Mouse (Mus musculus): ENCODE results near the gene Hhipl1. TPM values are rescaled to one million over a fixed set of nuclear protein-coding genes. Genes with fewer than 3 reads are reported as not detected.

Hhipl1 gene
- polyA plus RNA-seq, 1 experiment from 2014 or later: 0.88 TPM

DNA sequence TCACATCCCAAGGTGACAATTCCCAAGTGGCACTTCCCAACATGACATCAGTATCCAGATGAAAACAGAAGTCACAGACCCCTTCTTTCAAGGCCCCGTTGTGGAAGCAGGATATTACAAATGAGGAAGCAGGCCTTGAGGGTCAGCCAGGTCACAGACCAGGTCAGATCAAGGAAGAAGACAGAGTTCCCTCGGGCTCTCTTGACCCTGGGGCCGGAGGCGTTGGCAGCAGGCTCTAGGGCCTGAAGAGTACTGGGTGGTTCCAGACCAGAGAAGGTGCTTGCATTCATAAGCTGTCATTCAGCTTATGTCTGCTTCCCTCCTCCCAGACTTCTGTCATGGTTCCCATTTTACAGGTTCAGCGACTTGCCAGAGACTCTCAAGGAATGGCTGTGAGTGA is 36.4 kb upstream of the Hhipl1 start:
- Histone ChIP-seq H3K27me3 (ENCODE audit: control insufficient read depth, insufficient read depth, low read depth, low read length) (peaks cover 2% of the 10 kb centered on the region; the same call in 1 of the 2 replicates), H3K9ac (ENCODE audit: low read length) (no peak overlapping the region), H3K9me3 (ENCODE audit: control insufficient read depth, low read length) (no peaks in the 10 kb centered on the region), H3K4me3 (ENCODE audit: low read length) (no peak overlapping the region), H3K27ac (ENCODE audit: low read length) (no peak overlapping the region), H3K4me1 (replicated peaks; ENCODE audit: control insufficient read depth, insufficient read depth, low read length) (peaks cover 50% of the 10 kb centered on the region), H3K4me2 (ENCODE audit: low read depth, low read length) (no peak overlapping the region), H3K36me3 (ENCODE audit: control insufficient read depth, insufficient read depth, low read length) (no peaks in the 10 kb centered on the region)
- ATAC-seq (ENCODE audit: low read depth): no peak
- WGBS: 56% methylated on average over 5 of the region's 5 CpGs

DNA sequence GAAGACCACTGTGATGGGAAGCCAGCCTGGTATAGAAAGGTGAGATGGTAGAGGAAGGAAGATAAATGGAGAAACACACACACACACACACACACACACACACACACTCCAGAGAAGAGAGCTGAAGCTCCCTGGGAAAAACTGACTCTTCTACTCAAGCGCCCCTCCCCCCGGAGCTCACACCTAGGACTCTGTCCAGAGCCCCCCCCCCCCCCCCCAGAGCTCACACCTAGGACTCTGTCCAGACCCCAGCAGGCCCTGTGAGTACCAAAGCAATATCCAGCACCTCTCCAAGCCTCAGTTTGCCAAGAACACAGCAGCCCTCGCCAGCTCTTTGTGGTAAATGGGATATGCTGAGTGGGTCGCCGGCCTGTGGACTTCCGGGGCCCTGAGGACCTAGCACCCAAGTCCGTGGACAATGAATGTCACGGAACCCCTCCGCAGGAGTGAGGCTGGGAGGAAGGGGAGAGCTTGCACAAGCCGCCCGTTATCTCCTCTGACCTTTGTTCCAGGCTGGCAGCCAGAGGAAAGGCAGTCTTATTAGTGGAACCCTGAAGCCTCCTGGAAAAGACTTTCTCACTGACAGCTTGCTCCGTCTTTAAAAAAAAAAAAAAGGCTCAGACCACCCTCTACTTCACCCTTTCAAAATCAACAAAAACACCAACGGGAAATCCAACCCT is 35.7 kb upstream of the Hhipl1 start:
- no peak overlapping the region for H3K27ac ChIP-seq (ENCODE audit: low read length)
- ATAC-seq (ENCODE audit: low read depth): no peak
- H3K27me3 ChIP-seq (ENCODE audit: control insufficient read depth, insufficient read depth, low read depth, low read length): peaks cover 2% of the 10 kb centered on the region; the same call in 1 of the 2 replicates
- no peak overlapping the region for H3K9ac ChIP-seq (ENCODE audit: low read length)
- H3K4me2 ChIP-seq (ENCODE audit: low read depth, low read length): no peak overlapping the region
- H3K4me3 ChIP-seq (ENCODE audit: low read length): no peak overlapping the region
- no peaks in the 10 kb centered on the region for H3K9me3 ChIP-seq (ENCODE audit: control insufficient read depth, low read length)
- H3K36me3 ChIP-seq (ENCODE audit: control insufficient read depth, insufficient read depth, low read length): no peaks in the 10 kb centered on the region
- 47% methylated on average over 13 of the region's 13 CpGs for whole genome bisulfite sequencing
- peaks cover 47% of the 10 kb centered on the region for H3K4me1 ChIP-seq (replicated peaks; ENCODE audit: control insufficient read depth, insufficient read depth, low read length)

DNA sequence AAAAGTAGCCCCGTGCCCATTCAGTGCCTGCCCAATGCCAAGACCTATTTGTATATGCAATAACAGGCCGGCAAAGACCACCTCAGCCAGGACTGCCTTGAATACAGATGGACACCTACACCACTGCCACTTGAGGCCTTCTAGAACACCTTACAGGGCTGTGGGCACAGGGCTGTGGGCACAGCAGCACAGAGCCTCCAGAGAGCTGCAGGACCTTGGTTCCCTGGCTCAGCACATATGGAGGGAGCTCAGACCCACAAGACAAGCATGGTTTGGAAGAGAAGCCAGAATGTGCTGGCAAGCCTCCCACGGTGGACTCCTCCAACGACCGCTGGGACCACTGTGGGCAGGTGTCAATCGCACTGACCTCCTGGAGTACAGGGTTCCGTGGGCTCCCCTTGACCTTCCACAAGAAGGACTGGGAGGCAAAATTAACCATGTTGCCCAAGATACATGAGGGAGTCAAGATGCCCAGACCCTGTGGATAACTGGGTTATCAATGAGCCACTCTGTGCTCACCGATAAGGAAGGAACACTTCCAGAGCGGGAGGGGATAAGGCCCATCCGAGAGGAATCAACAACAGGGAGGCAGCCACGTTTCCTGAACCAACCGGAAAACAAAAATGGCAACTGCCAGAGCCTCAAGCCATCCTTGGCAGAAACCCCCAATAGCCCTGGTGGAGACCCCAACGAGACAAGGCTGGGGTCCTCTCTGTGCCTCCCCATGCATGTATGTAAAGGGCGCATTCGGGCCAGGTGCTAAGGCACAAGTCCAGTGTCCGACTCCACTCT is 34.5 kb upstream of the Hhipl1 start:
- no peaks in the 10 kb centered on the region for H3K9me3 ChIP-seq (ENCODE audit: control insufficient read depth, low read length)
- H3K27me3 ChIP-seq (ENCODE audit: control insufficient read depth, insufficient read depth, low read depth, low read length): peaks cover 2% of the 10 kb centered on the region; the same call in 1 of the 2 replicates
- peak overlapping the region; percentile 26 for H3K4me2 ChIP-seq (ENCODE audit: low read depth, low read length)
- no peaks in the 10 kb centered on the region for H3K36me3 ChIP-seq (ENCODE audit: control insufficient read depth, insufficient read depth, low read length)
- no peak overlapping the region for H3K9ac ChIP-seq (ENCODE audit: low read length)
- no peak overlapping the region for H3K27ac ChIP-seq (ENCODE audit: low read length)
- H3K4me1 ChIP-seq (replicated peaks; ENCODE audit: control insufficient read depth, insufficient read depth, low read length): peaks cover 35% of the 10 kb centered on the region
- WGBS: 74% methylated on average over 16 of the region's 16 CpGs
- no peak for ATAC-seq (ENCODE audit: low read depth)
- no peak overlapping the region for H3K4me3 ChIP-seq (ENCODE audit: low read length)

DNA sequence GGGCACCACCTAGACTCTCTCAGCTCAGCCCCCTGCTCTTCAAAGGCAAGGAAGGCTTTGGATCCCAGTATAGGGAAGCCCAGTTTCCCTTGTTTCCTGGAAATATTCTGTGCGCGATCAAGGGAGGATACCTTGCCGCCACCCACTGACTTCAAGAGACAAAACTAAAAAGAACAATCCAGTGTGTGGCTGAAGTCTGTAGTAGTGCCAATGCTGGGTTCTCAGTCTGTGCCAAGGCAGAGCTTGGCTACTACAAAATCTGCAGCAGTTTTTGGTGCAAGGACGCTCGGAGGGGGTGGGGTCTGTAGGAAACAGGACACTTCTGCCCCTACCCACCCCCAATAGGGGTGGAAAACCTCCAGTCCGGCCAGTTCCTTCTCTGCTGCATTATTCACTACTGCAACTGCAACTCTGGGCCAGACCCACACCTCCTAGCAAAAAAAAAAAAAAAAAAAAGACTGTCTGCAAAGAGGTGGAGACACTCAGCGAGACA is 33.9 kb upstream of the Hhipl1 start:
- 54% methylated on average over 7 of the region's 7 CpGs for WGBS
- Histone ChIP-seq H3K4me2 (ENCODE audit: low read depth, low read length) (peak overlapping the region; percentile 26), H3K9ac (ENCODE audit: low read length) (no peak overlapping the region), H3K36me3 (ENCODE audit: control insufficient read depth, insufficient read depth, low read length) (no peaks in the 10 kb centered on the region), H3K27ac (ENCODE audit: low read length) (no peak overlapping the region), H3K27me3 (ENCODE audit: control insufficient read depth, insufficient read depth, low read depth, low read length) (peaks cover 2% of the 10 kb centered on the region; the same call in 1 of the 2 replicates), H3K9me3 (ENCODE audit: control insufficient read depth, low read length) (no peaks in the 10 kb centered on the region), H3K4me3 (ENCODE audit: low read length) (no peak overlapping the region), H3K4me1 (replicated peaks; ENCODE audit: control insufficient read depth, insufficient read depth, low read length) (peaks cover 40% of the 10 kb centered on the region)
- ATAC-seq (ENCODE audit: low read depth): no peak

DNA sequence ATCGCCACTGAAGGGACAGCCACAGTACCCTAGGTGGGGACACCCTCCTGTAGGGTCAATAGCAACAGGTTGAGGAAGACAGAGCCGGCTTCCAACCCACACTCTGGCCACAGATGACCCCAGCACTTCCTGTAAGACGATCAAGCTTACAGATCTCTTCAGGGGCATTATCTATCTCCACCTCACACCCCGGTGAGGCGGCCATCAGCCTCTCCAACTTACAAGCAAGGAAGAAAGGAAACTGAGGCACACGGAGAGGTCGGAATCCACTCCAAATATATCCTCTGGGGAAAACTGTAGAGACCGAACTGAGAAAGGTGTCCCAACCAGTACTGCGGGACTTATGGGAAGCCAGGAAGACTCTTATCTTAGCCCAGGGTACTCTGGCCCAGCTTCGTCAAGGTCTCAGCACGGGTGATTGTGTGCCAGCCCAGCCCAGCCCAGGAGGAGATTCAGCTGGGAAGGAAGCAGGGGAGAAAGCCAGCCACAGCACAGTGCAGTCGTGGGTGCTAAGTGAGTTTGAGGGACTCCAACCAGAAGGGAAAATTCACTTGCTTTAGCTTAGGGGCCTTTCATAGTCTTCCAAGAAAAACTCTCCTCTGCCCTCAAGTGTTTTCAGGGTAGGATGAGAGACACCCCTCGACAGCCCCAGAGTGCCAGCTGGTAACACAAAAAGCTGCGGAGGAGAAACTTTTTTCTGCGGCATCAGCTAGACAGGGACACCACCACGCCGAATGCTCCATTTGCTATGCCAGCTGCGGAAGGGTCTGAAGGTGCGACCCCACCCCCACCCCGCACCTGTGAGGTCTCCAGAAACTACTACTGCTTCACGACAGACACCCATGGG is 32.4 kb upstream of the Hhipl1 start:
- Histone ChIP-seq H3K27me3 (ENCODE audit: control insufficient read depth, insufficient read depth, low read depth, low read length) (peaks cover 2% of the 10 kb centered on the region; the same call in 1 of the 2 replicates), H3K36me3 (ENCODE audit: control insufficient read depth, insufficient read depth, low read length) (no peaks in the 10 kb centered on the region), H3K27ac (ENCODE audit: low read length) (no peak overlapping the region), H3K4me1 (replicated peaks; ENCODE audit: control insufficient read depth, insufficient read depth, low read length) (peaks cover 52% of the 10 kb centered on the region), H3K9ac (ENCODE audit: low read length) (peak overlapping the region; percentile 81), H3K4me3 (ENCODE audit: low read length) (peak overlapping the region; percentile 68), H3K4me2 (ENCODE audit: low read depth, low read length) (peak overlapping the region; percentile 93), H3K9me3 (ENCODE audit: control insufficient read depth, low read length) (no peaks in the 10 kb centered on the region)
- WGBS: 6% methylated on average over 21 of the region's 21 CpGs
- ATAC-seq (ENCODE audit: low read depth): no peak

DNA sequence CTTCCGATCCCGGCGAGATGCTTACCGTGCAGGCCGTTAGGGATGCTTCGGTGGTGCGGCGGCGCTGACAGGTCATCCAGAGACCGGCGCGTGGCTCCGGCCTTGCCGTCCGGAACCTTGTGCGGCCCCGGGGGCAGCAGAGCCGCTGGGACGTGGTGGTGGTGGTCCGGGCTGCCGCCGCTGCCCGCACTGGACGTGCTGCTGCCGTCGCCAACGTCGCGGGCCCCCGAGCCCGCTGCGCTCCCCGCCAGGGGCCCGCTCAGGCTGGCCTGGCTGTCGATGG is 31.8 kb upstream of the Hhipl1 start:
- Histone ChIP-seq H3K27ac (ENCODE audit: low read length) (no peak overlapping the region), H3K9ac (ENCODE audit: low read length) (peak overlapping the region; percentile 81)

DNA sequence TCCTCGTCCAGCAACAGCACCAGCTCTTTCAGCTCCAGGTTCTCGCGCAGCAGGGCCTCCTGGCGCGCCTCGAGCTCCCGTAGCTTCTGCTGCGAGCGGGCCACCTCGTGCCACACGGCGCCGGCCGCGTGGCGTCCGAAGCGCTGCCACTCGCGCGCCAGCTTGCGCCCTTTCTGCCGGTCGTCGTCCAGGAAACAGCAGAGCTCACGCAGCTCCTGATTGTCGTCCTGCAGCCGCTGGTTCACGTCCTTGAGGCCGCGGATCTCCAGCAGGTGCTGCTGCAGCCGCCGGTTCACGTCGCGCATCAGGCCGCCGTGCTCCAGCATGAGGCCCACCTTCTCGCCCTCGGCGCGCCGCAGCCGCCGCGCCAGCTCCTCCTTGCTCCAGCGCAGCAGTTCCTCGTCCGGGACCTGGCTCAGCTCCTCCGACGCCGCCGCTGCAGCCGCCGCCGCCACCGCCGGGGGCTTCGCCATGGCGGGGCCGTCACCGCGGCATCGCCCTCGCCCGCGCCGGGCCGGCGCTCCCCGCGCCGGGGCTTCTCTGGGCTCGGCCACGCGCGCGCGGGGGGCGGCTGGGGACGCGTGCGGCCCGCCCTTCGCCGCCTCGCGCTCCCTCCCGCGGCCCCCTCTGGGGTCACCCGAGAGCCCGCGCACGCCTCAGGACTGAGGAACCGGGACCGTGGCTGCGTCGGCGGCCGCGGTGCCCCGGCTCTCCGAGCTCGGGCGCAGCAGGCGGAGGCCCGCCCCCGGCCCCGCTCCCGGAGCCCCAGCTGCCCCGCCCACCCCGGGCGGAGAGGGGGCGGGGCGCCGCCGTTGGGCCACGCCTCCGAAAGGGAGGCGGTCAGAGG is 31.2 kb upstream of the Hhipl1 start, which contains the start of gene Ccdc85c:
Gene Ccdc85c (minus strand): TSS at position 765 of the 847 bp plus-strand sequence.
- Histone ChIP-seq H3K4me3 (ENCODE audit: low read length) (peak within 1 kb of the TSS; percentile 68), H3K36me3 (ENCODE audit: control insufficient read depth, insufficient read depth, low read length) (no peaks in the 10 kb centered on the region), H3K27me3 (ENCODE audit: control insufficient read depth, insufficient read depth, low read depth, low read length) (peaks cover 2% of the 10 kb centered on the region; the same call in 1 of the 2 replicates), H3K27ac (ENCODE audit: low read length) (peak within 1 kb of the TSS; percentile 77), H3K4me2 (ENCODE audit: low read depth, low read length) (peak within 1 kb of the TSS; percentile 93), H3K4me1 (replicated peaks; ENCODE audit: control insufficient read depth, insufficient read depth, low read length) (peaks cover 54% of the 10 kb centered on the region), H3K9me3 (ENCODE audit: control insufficient read depth, low read length) (no peaks in the 10 kb centered on the region), H3K9ac (ENCODE audit: low read length) (peak within 1 kb of the TSS; percentile 81)
- under 1% methylated on average over 96 of the region's 120 CpGs for WGBS
- peak; percentile 2; the same call in 1 of the 2 replicates for ATAC-seq (ENCODE audit: low read depth)

More for the DNA sequence above, 31.8 kb upstream of the Hhipl1 start:
- peaks cover 54% of the 10 kb centered on the region for H3K4me1 ChIP-seq (replicated peaks; ENCODE audit: control insufficient read depth, insufficient read depth, low read length)
- H3K27me3 ChIP-seq (ENCODE audit: control insufficient read depth, insufficient read depth, low read depth, low read length): peaks cover 2% of the 10 kb centered on the region; the same call in 1 of the 2 replicates
- H3K4me3 ChIP-seq (ENCODE audit: low read length): peak overlapping the region; percentile 68
- H3K4me2 ChIP-seq (ENCODE audit: low read depth, low read length): peak overlapping the region; percentile 93
- 0% methylated on average over 34 of the region's 35 CpGs for WGBS
- ATAC-seq (ENCODE audit: low read depth): no peak
- no peaks in the 10 kb centered on the region for H3K9me3 ChIP-seq (ENCODE audit: control insufficient read depth, low read length)
- H3K36me3 ChIP-seq (ENCODE audit: control insufficient read depth, insufficient read depth, low read length): no peaks in the 10 kb centered on the region

DNA sequence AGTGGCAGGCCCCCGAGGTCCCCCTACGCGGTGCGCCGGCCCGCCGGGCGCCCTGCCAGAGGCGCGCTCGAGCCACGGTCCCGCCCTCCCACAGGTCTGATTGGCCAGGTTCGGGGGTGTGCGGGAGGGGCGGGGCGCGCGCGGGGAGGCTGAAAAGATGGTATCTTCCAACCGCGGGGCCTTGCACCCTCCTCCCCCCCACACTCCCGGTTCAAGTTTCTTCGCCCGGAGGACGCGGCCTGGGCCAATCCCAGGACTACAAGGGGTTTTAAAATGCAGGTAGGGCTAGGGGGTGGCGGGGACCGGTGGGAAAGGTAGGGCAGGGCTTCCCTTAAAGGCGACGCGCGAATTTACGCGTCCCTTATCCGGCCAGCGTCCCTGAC is 30.6 kb upstream of the Hhipl1 start:
- peak overlapping the region; percentile 77 for H3K27ac ChIP-seq (ENCODE audit: low read length)
- no peaks in the 10 kb centered on the region for H3K9me3 ChIP-seq (ENCODE audit: control insufficient read depth, low read length)
- H3K27me3 ChIP-seq (ENCODE audit: control insufficient read depth, insufficient read depth, low read depth, low read length): peaks cover 2% of the 10 kb centered on the region; the same call in 1 of the 2 replicates
- peaks cover 52% of the 10 kb centered on the region for H3K4me1 ChIP-seq (replicated peaks; ENCODE audit: control insufficient read depth, insufficient read depth, low read length)
- H3K4me2 ChIP-seq (ENCODE audit: low read depth, low read length): peak overlapping the region; percentile 93
- H3K9ac ChIP-seq (ENCODE audit: low read length): peak overlapping the region; percentile 77
- WGBS: 2% methylated on average over 30 of the region's 37 CpGs
- peak overlapping the region; percentile 68 for H3K4me3 ChIP-seq (ENCODE audit: low read length)
- peak; percentile 96 for ATAC-seq (ENCODE audit: low read depth)
- no peaks in the 10 kb centered on the region for H3K36me3 ChIP-seq (ENCODE audit: control insufficient read depth, insufficient read depth, low read length)
